Mouse (Mus musculus): ENCODE data around the gene Kcnk5. TPM values are rescaled to one million over a fixed set of nuclear protein-coding genes. Genes with fewer than 3 reads are reported as not detected.

The Kcnk5 gene
- total and polyA plus RNA-seq, 3 experiments, result 9.3 to 10.9 TPM; not detected in 1

DNA sequence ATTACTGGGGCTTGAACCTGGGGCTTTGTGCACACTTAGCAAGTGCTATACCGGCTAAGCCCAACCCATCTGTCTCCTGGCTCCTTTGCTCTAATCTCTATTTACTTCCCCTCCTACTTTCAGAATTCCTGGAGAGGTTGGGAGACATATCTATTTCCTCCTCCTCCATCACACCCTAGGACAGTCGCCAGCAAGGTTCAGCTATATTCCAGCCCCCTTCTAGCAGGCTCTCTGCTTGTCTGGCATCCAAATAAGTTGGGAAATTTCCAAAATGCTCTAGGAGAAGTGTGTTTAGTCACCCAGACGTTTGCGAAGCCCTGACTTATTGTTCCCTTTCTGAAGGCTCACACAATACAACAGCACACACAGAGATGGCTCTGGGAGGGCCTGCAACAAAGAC, 78.4 kb downstream of the Kcnk5 start:
- H3K4me3 ChIP-seq (ENCODE audit: control insufficient read depth in 1 of 2, insufficient read depth in 1 of 2, low read depth in 2 of 2, low read length in 2 of 2), result no peak overlapping the region
- no peaks in the 10 kb centered on the region for H3K4me1 ChIP-seq (ENCODE audit: control insufficient read depth in 1 of 2, insufficient read depth in 2 of 2, low read length in 2 of 2)
- H3K9ac ChIP-seq (ENCODE audit: control insufficient read depth, low read depth, low read length, poor library complexity, severe bottlenecking), result no peak overlapping the region
- TF ChIP-seq ELF1 (IDR thresholded peaks at IDR 0.05; ENCODE audit: low read depth, low read length) (no peak), ETS1 (IDR thresholded peaks at IDR 0.05; ENCODE audit: low read depth, low read length) (no peak), KAT2A (conservative IDR thresholded peaks at IDR 0.05; ENCODE audit: low read depth, low read length) (no peak)
- no peaks in the 10 kb centered on the region for H3K9me3 ChIP-seq (replicated peaks; ENCODE audit: insufficient read depth, low read length)
- no peaks in the 10 kb centered on the region for H3K36me3 ChIP-seq (ENCODE audit: control insufficient read depth in 1 of 2, insufficient read depth in 2 of 2, low read length in 2 of 2)
- no peaks in the 10 kb centered on the region for H3K79me2 ChIP-seq (ENCODE audit: control insufficient read depth, insufficient read depth, low read length, poor library complexity)
- H3K27me3 ChIP-seq (ENCODE audit: control insufficient read depth in 1 of 2, insufficient read depth in 2 of 2, low read length in 2 of 2), result peaks cover 0 to 4% of the 10 kb centered on the region in 2 experiments; a peak in 2 of 4 replicates
- no peak for DNase-seq (ENCODE audit: low read depth, low spot score)
- no peak overlapping the region for H3K27ac ChIP-seq (ENCODE audit: control insufficient read depth, low read depth, low read length)

DNA sequence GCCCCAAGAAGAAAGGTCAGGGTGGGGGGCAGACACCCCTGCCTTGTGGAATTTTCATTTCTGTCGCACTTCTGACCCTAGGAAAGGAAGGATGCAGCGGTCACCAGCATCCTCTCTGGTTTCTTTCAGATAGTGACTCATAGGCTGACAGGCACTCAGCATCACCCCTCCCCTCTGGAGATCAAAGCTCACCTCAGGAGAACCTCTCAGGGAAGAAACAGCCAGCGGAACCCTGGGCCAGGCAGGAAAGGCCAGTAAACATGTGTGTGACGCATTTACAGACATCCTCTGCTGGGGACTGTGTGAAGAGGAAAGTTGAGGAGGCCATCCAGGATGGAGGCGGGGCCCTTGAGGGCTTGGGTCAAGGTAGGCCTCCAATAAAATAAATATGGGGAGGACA, 83.5 kb downstream of the Kcnk5 start:
- Histone ChIP-seq H3K36me3 (ENCODE audit: control insufficient read depth in 1 of 2, insufficient read depth in 2 of 2, low read length in 2 of 2) (no peaks in the 10 kb centered on the region), H3K79me2 (ENCODE audit: control insufficient read depth, insufficient read depth, low read length, poor library complexity) (no peaks in the 10 kb centered on the region), H3K27me3 (ENCODE audit: control insufficient read depth in 1 of 2, insufficient read depth in 2 of 2, low read length in 2 of 2) (peaks cover 0 to 4% of the 10 kb centered on the region in 2 experiments; a peak in 2 of 4 replicates), H3K4me3 (ENCODE audit: control insufficient read depth in 1 of 2, insufficient read depth in 1 of 2, low read depth in 2 of 2, low read length in 2 of 2) (no peak overlapping the region), H3K4me1 (ENCODE audit: control insufficient read depth in 1 of 2, insufficient read depth in 2 of 2, low read length in 2 of 2) (no peaks in the 10 kb centered on the region), H3K9ac (ENCODE audit: control insufficient read depth, low read depth, low read length, poor library complexity, severe bottlenecking) (no peak overlapping the region), H3K9me3 (replicated peaks; ENCODE audit: insufficient read depth, low read length) (no peaks in the 10 kb centered on the region), H3K27ac (ENCODE audit: control insufficient read depth, low read depth, low read length) (no peak overlapping the region)
- DNase-seq (ENCODE audit: low read depth, low spot score), result no peak
- no peak for TF ChIP-seq E2F4 (IDR thresholded peaks at IDR 0.05; ENCODE audit: borderline replicate concordance, low read depth, low read length)
- TF ChIP-seq MYC (IDR thresholded peaks at IDR 0.05; ENCODE audit: low read depth, low read length), result no peak
- TF ChIP-seq TBP (IDR thresholded peaks at IDR 0.05; ENCODE audit: low read depth, low read length), result no peak
- TF ChIP-seq USF1 (IDR thresholded peaks at IDR 0.05; ENCODE audit: low read depth, low read length), result no peak
- no peak for TF ChIP-seq POLR2AphosphoS5 (IDR thresholded peaks at IDR 0.05; ENCODE audit: borderline replicate concordance, low read depth, low read length)
- TF ChIP-seq SIN3A (IDR thresholded peaks at IDR 0.05; ENCODE audit: low read length), result no peak
- no peak for TF ChIP-seq CHD1 (IDR thresholded peaks at IDR 0.05; ENCODE audit: low read depth, low read length)
- no peak for TF ChIP-seq UBTF (IDR thresholded peaks at IDR 0.05; ENCODE audit: borderline replicate concordance, insufficient read depth, low read depth, low read length)
- TF ChIP-seq GATA1 (IDR thresholded peaks at IDR 0.05; ENCODE audit: low read depth, low read length), result no peak
- no peak for TF ChIP-seq GABPA (IDR thresholded peaks at IDR 0.05; ENCODE audit: low read depth, low read length)
- no peak for TF ChIP-seq ZC3H11A (IDR thresholded peaks at IDR 0.05; ENCODE audit: low read depth, low read length)
- TF ChIP-seq RAD21 (IDR thresholded peaks at IDR 0.05; ENCODE audit: low read depth, low read length), result no peak
- TF ChIP-seq USF2 (IDR thresholded peaks at IDR 0.05; ENCODE audit: borderline replicate concordance in 1 of 2, insufficient read depth in 1 of 2, low read depth in 1 of 2, low read length in 2 of 2), result no peak

Data from MEL (cell line).